ENCODE assay signal across 8 mouse cellular contexts in the genomic region with DNA sequence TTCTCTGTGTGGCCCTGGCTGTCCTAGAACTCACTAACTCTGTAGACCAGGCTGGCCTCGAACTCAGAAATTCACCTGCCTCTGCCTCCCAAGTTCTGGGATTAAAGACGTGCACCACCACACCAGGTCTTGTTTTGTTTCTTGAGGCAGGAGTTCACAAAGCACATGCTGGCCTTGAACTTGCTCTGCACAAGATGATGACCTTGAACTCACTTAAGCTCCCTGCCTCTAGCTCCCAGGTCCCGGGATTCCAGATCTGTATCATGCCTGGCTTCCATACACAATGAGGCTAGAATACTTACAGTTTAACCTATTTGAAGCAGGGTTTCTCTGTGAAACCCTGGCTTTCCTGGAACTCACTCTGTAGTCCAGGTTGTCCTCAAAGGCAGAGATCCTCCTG. TPM values are rescaled to one million over a fixed set of nuclear protein-coding genes. Genes with fewer than 3 reads are reported as not detected.
A peak's percentile ranks its signal among the peaks of the same experiment; 100 is the strongest.
DNase-seq lines count a peak whose midpoint lies in the region; ATAC-seq and TF ChIP-seq lines count a peak whose summit lies in the region.

No protein-coding gene starts in this region.

- H3K27me3 ChIP-seq in intestine, embryonic 14.5 days (replicated peaks; ENCODE audit: control insufficient read depth, insufficient read depth, low read length): no peaks in the 10 kb centered on the region
- no peaks in the 10 kb centered on the region for H3K27me3 ChIP-seq in intestine, embryonic 16.5 days (replicated peaks; ENCODE audit: control insufficient read depth, insufficient read depth, low read length)
- no peaks in the 10 kb centered on the region for H3K27me3 ChIP-seq in G1E (ENCODE audit: insufficient read depth, low read length)
- no peaks in the 10 kb centered on the region for H3K27me3 ChIP-seq in forebrain, embryonic 14.5 days (replicated peaks; ENCODE audit: control insufficient read depth, insufficient read depth, low read length)
- no peaks in the 10 kb centered on the region for H3K27me3 ChIP-seq in midbrain, embryonic 11.5 days (ENCODE audit: control insufficient read depth, insufficient read depth, low read length)

- TF ChIP-seq CTCF in G1E (IDR thresholded peaks at IDR 0.05; ENCODE audit: low read depth, low read length): no peak

- 79% methylated on average over 3 of the region's 3 CpGs for WGBS in intestine, embryonic 14.5 days
- WGBS in intestine, embryonic 16.5 days: 74% methylated on average over 3 of the region's 3 CpGs
- WGBS in forebrain, embryonic 14.5 days: 83% methylated on average over 3 of the region's 3 CpGs
- 84% methylated on average over 3 of the region's 3 CpGs for WGBS in midbrain, embryonic 11.5 days

- DNase-seq in intestine, embryonic 14.5 days (ENCODE audit: low spot score): no peak
- no peak for DNase-seq in G1E (ENCODE audit: low spot score)
- no peak for DNase-seq in forebrain, embryonic 14.5 days (ENCODE audit: low spot score)
- DNase-seq in midbrain, embryonic 11.5 days (ENCODE audit: low spot score, missing footprints): peak; percentile 69
- DNase-seq in adrenal gland, adult 18-20 months (ENCODE audit: low spot score in 2 of 2): no peak
- DNase-seq in urinary bladder, postnatal 4 days (ENCODE audit: low spot score in 2 of 2): no peak

- 0 out of 2 replicates have a peak overlapping the region, but pooled peaks have one; percentile 92 for H3K4me3 ChIP-seq in intestine, embryonic 14.5 days (ENCODE audit: low read depth, low read length)
- no peak overlapping the region for H3K4me3 ChIP-seq in intestine, embryonic 16.5 days (ENCODE audit: low read length)
- peak overlapping the region; percentile 40; the same call in 1 of the 2 replicates for H3K4me3 ChIP-seq in G1E (ENCODE audit: low read depth, low read length)
- 0 out of 2 replicates have a peak overlapping the region, but pooled peaks have one; percentile 94 for H3K4me3 ChIP-seq in forebrain, embryonic 14.5 days (ENCODE audit: low read depth, low read length)
- H3K4me3 ChIP-seq in midbrain, embryonic 11.5 days (ENCODE audit: low read depth, low read length): no peak overlapping the region

- 0 out of 2 replicates have a peak overlapping the region, but pooled peaks have one; percentile 87 for H3K4me2 ChIP-seq in intestine, embryonic 14.5 days (ENCODE audit: low read length)
- H3K4me2 ChIP-seq in intestine, embryonic 16.5 days (ENCODE audit: low read depth, low read length): no peak overlapping the region
- H3K4me2 ChIP-seq in forebrain, embryonic 14.5 days (ENCODE audit: low read length): peak overlapping the region; percentile 82
- H3K4me2 ChIP-seq in midbrain, embryonic 11.5 days: peak overlapping the region; percentile 89; the same call in 1 of the 2 replicates

- peaks cover 12% of the 10 kb centered on the region for H3K4me1 ChIP-seq in intestine, embryonic 14.5 days (replicated peaks; ENCODE audit: control insufficient read depth, insufficient read depth, low read length)
- H3K4me1 ChIP-seq in intestine, embryonic 16.5 days (ENCODE audit: control insufficient read depth, insufficient read depth, low read length): peaks cover 9% of the 10 kb centered on the region; the same call in 1 of the 2 replicates
- H3K4me1 ChIP-seq in G1E (ENCODE audit: insufficient read depth, low read depth, low read length): peaks cover 36% of the 10 kb centered on the region
- peaks cover 25% of the 10 kb centered on the region for H3K4me1 ChIP-seq in forebrain, embryonic 14.5 days (ENCODE audit: control insufficient read depth, insufficient read depth, low read length)
- H3K4me1 ChIP-seq in midbrain, embryonic 11.5 days (ENCODE audit: control insufficient read depth, insufficient read depth, low read length): peaks cover 12% of the 10 kb centered on the region

- H3K27ac ChIP-seq in intestine, embryonic 14.5 days (ENCODE audit: low read depth): no peak overlapping the region
- H3K27ac ChIP-seq in intestine, embryonic 16.5 days (ENCODE audit: low read length): no peak overlapping the region
- no peak overlapping the region for H3K27ac ChIP-seq in forebrain, embryonic 14.5 days (ENCODE audit: low read depth, low read length)
- H3K27ac ChIP-seq in midbrain, embryonic 11.5 days (ENCODE audit: low read depth, low read length): no peak overlapping the region

- no peak overlapping the region for H3K9ac ChIP-seq in intestine, embryonic 14.5 days (ENCODE audit: low read length)
- no peak overlapping the region for H3K9ac ChIP-seq in intestine, embryonic 16.5 days (ENCODE audit: low read depth, low read length)
- peak overlapping the region; percentile 89; the same call in 1 of the 2 replicates for H3K9ac ChIP-seq in forebrain, embryonic 14.5 days (ENCODE audit: low read length)
- H3K9ac ChIP-seq in midbrain, embryonic 11.5 days (ENCODE audit: low read length): no peak overlapping the region; the same call in 1 of the 2 replicates

- ATAC-seq in intestine, embryonic 14.5 days (replicated peaks; ENCODE audit: low FRiP score, low TSS enrichment, low read depth): no peak
- no peak for ATAC-seq in intestine, embryonic 16.5 days
- ATAC-seq in G1E (ENCODE audit: extremely low read depth, insufficient number of reproducible peaks, low FRiP score, poor library complexity, severe bottlenecking): no peak
- ATAC-seq in forebrain, embryonic 14.5 days: no peak
- no peak for ATAC-seq in midbrain, embryonic 11.5 days (ENCODE audit: low FRiP score)
- ATAC-seq in cerebellum, adult (ENCODE audit: insufficient number of reproducible peaks, low FRiP score, low TSS enrichment): no peak

- no peaks in the 10 kb centered on the region for H3K9me3 ChIP-seq in intestine, embryonic 14.5 days (ENCODE audit: control insufficient read depth, low read length)
- no peaks in the 10 kb centered on the region for H3K9me3 ChIP-seq in intestine, embryonic 16.5 days (ENCODE audit: control insufficient read depth, low read length)
- no peaks in the 10 kb centered on the region for H3K9me3 ChIP-seq in G1E (replicated peaks)
- H3K9me3 ChIP-seq in forebrain, embryonic 14.5 days (replicated peaks; ENCODE audit: control insufficient read depth, low read length): no peaks in the 10 kb centered on the region
- H3K9me3 ChIP-seq in midbrain, embryonic 11.5 days (ENCODE audit: control insufficient read depth, low read length): no peaks in the 10 kb centered on the region

- no peaks in the 10 kb centered on the region for H3K36me3 ChIP-seq in intestine, embryonic 14.5 days (ENCODE audit: control insufficient read depth, insufficient read depth, low read length)
- H3K36me3 ChIP-seq in intestine, embryonic 16.5 days (ENCODE audit: control insufficient read depth, insufficient read depth, low read length): no peaks in the 10 kb centered on the region
- H3K36me3 ChIP-seq in G1E (replicated peaks): peaks cover 22% of the 10 kb centered on the region
- H3K36me3 ChIP-seq in forebrain, embryonic 14.5 days (ENCODE audit: control insufficient read depth, insufficient read depth, low read length): no peaks in the 10 kb centered on the region
- no peaks in the 10 kb centered on the region for H3K36me3 ChIP-seq in midbrain, embryonic 11.5 days (ENCODE audit: control insufficient read depth, insufficient read depth, low read length)

RNA-seq across cellular contexts. Expression of a gene that starts 2.2 kb away (rescaled TPM):
- 8.5 and 10.0 TPM in 2 replicates for polyA plus RNA-seq in intestine, embryonic 14.5 days (2014; fragmentation: Nextera tagmentation; extraction: Ambion mirVana)
- polyA plus RNA-seq in intestine, embryonic 16.5 days (2015; fragmentation: Nextera tagmentation; extraction: Ambion mirVana): 3.5 and 3.9 TPM in 2 replicates
- total RNA-seq in G1E (2014; fragmentation: Nextera tagmentation) (29.1 and 31.2 TPM in 2 replicates), G1E (2017) (37.4 and 37.5 TPM in 2 replicates)
- polyA plus RNA-seq in G1E (2012): 6.1 and 9.1 TPM in 2 replicates
- polyA plus RNA-seq in forebrain, embryonic 14.5 days (2014; fragmentation: Nextera tagmentation; extraction: Ambion mirVana): 6.4 and 7.1 TPM in 2 replicates
- polyA plus RNA-seq in midbrain, embryonic 11.5 days (2014; fragmentation: Nextera tagmentation; extraction: Ambion mirVana): 9.9 and 10.1 TPM in 2 replicates
- total RNA-seq in adrenal gland, adult 18-20 months (2021): 10 to 100 TPM; 38.3 to 47.3 TPM

Comparison
In these comparisons a context has a peak if more than half of its experiments do, and no peak if none do; other contexts are left out.
1. H3K4me3 ChIP-seq: peak in intestine, embryonic 14.5 days (single experiment), G1E (single experiment) and forebrain, embryonic 14.5 days (single experiment); none in intestine, embryonic 16.5 days (single experiment) and midbrain, embryonic 11.5 days (single experiment).